Mouse (Mus musculus): ENCODE measurements around the gene Pdgfa.

GRCm38 (mm10) chr5:138953986-138954385, 43.2 kb downstream of the Pdgfa start:
- TF ChIP-seq POLR2A (IDR thresholded peaks at IDR 0.05; ENCODE audit: control insufficient read depth, extremely low read depth, insufficient read depth, low read length, poor library complexity): no peak
- TF ChIP-seq CTCF (IDR thresholded peaks at IDR 0.05; ENCODE audit: borderline replicate concordance, control insufficient read depth, extremely low read depth, insufficient read depth, low read length, poor library complexity): no peak

All from thymus, adult 2 months (tissue).